Mouse (Mus musculus) layer of hippocampus, adult 2 months (tissue): ENCODE measurements around the gene Smurf1. TPM values are rescaled to one million over a fixed set of nuclear protein-coding genes. Genes with fewer than 3 reads are reported as not detected.

Source experiments
- DNase-seq, 2 experiments: peaks; one replicate each; pipeline ENCODE4 v3.0.0; 2022; ENCODE audit warnings: low spot score in 2 of 2
- H3K27ac ChIP-seq: fragments of 200-600 bp; 2 replicates; pipeline ENCODE4 v1.8.1; 2022
- H3K4me3 ChIP-seq: fragments of 200-600 bp; 2 replicates; pipeline ENCODE4 v1.8.1; 2022; ENCODE audit warnings: mild to moderate bottlenecking
- CTCF ChIP-seq: fragments of 200-600 bp; conservative IDR thresholded peaks from 2 replicates; pipeline ENCODE4 v1.8.1; 2022; ENCODE audit warnings: antibody characterized with exemption, mild to moderate bottlenecking, moderate library complexity
- total RNA-seq, 2 experiments: library from RNA; stranded (reverse); gene quantifications; 2 replicates each; pipeline ENCODE4 v1.2.3; 2021

The Smurf1 gene
- total RNA-seq, 2 experiments from 2014 or later = 29.2 to 30.5 TPM

DNA sequence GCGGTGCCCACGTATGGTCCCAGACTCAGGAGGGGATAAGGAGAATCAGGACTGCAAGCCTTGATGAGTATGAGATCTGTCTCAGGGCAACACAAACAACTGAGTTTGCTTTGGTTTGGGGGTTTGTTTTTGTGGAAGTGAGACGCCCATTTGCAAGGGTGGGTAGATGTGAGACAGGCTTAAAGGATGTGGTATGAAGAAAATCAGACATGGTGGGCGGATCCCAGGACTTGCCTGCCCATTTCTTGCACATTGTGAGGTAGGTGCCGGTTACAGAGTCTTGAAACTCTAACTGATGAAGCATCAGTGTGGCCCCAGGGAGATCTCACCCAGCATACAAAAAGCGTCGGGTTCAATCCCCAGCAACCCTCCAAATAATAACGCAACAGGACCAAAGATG lies 45.9 kb downstream of the Smurf1 start:
- no peak for DNase-seq
- Histone ChIP-seq H3K27ac (peak overlapping the region; percentile 36; the same call in 1 of the 2 replicates), H3K4me3 (no peak overlapping the region)
- no peak for TF ChIP-seq CTCF

DNA sequence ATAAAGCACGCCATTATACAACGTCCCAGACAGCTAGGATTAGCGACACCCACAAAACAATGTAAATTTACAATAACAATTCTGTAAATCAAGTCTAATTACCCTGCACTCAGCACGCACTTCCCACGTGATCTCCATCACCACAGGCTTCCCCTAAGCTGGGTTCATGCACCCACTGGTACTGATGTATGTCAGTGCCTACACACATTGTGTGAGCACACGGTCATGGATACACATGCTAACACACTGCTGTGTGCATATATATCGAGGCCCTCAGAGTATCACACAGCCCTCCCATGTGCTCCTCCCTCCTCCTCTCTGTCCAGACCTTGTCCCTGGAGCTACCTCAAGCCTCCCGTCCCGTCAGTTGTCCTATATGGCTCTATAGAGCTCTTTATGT lies 46.5 kb downstream of the Smurf1 start:
- Histone ChIP-seq H3K4me3 (no peak overlapping the region), H3K27ac (peak overlapping the region; percentile 36; the same call in 1 of the 2 replicates)
- no peak for DNase-seq
- no peak for TF ChIP-seq CTCF

GRCm38 (mm10) chr5:144918204-144918603 lies 47.4 kb downstream of the Smurf1 start:
- no peak for DNase-seq
- no peak overlapping the region for H3K4me3 ChIP-seq
- no peak overlapping the region for H3K27ac ChIP-seq
- TF ChIP-seq CTCF = no peak

DNA sequence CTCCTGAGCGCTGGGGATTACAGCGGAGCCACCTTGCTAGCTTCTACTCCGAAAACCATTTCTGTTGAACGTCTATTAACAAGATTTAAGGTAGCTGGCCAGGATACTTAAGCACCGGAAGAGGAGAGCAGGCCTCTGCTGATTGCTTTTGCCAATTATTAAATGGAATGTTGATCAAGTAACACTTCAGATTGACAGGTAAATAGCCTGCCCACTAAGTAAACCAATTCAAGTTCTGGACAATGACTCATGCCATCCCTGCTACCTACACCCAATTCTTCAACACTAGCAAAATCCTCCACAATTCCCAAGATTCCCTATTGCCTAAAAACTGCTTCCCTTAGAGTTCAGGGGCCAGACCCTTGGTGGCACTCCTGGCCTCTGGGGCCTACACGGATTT lies 48.5 kb downstream of the Smurf1 start:
- no peak for DNase-seq
- no peak overlapping the region for H3K27ac ChIP-seq
- H3K4me3 ChIP-seq = no peak overlapping the region
- no peak for TF ChIP-seq CTCF

DNA sequence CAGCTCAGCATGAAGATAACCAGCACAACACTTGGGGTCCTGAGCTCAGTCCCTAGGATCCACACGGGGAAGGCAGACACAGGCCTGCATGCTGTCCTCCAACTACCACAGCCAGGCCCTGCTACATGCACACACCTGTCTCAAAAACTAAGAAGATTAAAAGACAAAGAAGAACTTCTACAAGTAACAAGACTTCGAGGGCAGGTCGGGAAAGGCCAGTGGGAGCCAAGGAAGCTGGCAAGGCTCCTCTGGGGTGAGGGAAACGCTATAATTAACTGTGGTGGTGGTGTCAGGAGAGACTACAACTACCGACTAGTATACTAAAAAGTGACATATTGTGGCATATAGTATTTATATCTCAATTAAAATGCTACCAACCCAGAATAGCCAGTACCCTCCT lies 49.8 kb downstream of the Smurf1 start:
- Histone ChIP-seq H3K27ac (peak overlapping the region; percentile 81; the same call in 1 of the 2 replicates), H3K4me3 (no peak overlapping the region)
- no peak for DNase-seq
- TF ChIP-seq CTCF = no peak

GRCm38 (mm10) chr5:144914433-144914906 lies 51.2 kb downstream of the Smurf1 start:
- Histone ChIP-seq H3K4me3 (no peak overlapping the region; the same call in 1 of the 2 replicates), H3K27ac (peak overlapping the region; percentile 81)
- peak; percentile 30 to 51 for DNase-seq
- no peak for TF ChIP-seq CTCF

GRCm38 (mm10) chr5:144913923-144914322 lies 51.7 kb downstream of the Smurf1 start:
- no peak for DNase-seq
- TF ChIP-seq CTCF = no peak
- H3K4me3 ChIP-seq = peak overlapping the region; percentile 6
- peak overlapping the region; percentile 81 for H3K27ac ChIP-seq

DNA sequence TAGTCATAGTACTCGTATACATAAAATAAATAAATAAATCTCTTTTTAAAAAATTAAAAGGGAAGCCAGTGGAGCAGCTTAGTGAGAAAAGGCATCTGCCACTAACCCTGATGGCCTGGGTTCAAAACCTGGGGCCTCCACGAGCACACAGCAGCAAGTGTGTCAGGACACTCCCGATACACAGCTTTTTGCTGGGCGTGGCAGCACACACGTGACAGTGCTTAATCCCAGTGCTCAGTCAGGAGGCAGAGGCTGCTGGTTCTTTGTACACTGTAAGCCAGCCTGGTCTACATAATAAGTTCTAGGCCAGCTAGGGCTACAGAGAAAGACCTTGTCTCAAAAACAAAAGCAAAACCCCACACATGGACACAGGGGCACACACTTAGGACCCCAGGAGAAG lies 52.3 kb downstream of the Smurf1 start:
- Histone ChIP-seq H3K27ac (peak overlapping the region; percentile 81), H3K4me3 (no peak overlapping the region)
- DNase-seq = no peak
- TF ChIP-seq CTCF = no peak

GRCm38 (mm10) chr5:144912519-144913310 lies 52.9 kb downstream of the Smurf1 start:
- no peak for DNase-seq
- H3K4me3 ChIP-seq = no peak overlapping the region
- peak overlapping the region; percentile 18; the same call in 1 of the 2 replicates for H3K27ac ChIP-seq
- TF ChIP-seq CTCF = no peak

- Histone ChIP-seq H3K4me3 (no peak overlapping the region), H3K27ac (no peak overlapping the region)
- TF ChIP-seq CTCF = no peak
- DNase-seq = no peak
These were observed 56.1 kb downstream of the Smurf1 start for GRCm38 (mm10) chr5:144909521-144909920.

DNA sequence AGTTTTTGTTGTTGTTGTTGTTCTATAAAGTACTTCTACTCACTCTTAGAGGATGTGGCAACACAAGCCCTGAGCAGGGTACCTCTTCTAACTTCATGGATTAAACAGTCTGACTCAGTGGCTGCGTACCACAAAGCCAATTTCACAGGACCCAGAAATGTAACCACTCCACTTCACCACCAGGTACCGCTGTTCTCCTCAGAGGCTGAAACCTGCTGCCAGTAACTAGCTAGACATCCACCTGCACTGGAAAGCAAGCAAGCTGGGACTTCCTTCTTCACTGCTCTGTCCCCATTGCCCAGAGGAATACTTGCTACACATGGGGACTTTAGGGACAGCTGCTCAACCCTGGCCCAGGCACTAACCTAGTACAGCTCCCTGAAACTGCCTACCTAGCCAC lies 58.1 kb downstream of the Smurf1 start:
- peak; percentile 69 for TF ChIP-seq CTCF
- no peak overlapping the region for H3K4me3 ChIP-seq
- no peak overlapping the region for H3K27ac ChIP-seq
- no peak for DNase-seq

DNA sequence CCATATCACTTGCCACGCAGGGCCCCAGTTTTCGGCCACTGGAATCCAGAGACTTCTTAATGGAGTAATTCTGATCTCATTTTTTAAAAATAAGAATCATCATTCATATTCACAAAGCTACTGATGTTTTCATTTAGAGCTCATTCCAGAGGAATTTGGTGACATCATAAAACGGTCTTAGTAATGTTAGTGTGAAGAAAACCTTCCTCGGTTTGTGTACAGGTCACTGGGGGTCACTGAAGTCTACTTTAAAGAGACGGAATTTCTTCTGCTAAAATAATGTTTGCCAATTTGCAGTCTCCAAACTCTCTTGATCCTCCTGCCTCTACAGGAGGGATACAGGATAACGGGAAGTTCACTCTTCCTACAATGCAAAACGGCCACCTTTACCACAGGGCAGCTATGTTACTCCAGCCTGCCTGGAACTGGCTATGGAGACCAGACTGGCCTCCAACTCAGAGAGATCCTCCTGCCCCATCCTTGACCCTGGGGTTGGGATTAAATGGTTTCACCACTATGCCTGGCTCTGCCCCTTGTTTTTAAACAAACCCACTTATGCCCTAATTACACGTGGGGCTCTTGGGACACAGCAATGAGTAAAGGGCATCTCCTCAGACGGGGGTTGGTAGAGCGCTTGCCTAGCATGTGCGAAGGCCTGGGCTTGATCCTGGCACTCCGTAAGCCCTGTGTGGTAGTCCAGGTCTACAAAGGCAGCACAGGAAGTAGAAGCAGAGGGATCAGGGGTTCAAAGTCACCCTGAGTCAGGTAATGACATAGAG lies 61.1 kb downstream of the Smurf1 start:
- Histone ChIP-seq H3K27ac (no peak overlapping the region), H3K4me3 (no peak overlapping the region)
- DNase-seq = no peak
- TF ChIP-seq CTCF = no peak

DNA sequence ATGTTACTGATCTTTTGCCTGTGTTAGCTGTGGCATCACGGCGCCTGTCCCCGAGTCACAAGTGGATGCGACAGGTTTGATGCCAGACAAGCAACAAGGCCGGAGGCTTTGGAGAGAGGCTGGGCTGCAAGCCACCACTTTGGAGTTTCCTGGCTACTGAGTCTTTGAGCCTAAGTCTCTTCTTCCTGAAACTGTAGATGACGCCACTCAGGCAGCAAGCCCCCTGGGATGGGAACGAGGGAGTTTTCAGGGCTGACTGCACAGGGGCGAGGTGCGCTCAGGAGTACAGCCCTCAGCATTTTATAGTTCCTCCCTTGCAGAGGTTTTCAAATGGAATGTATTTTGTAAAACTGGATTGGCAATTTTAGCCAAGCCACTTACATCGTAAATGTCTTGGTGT lies 63.9 kb downstream of the Smurf1 start:
- TF ChIP-seq CTCF = no peak
- H3K27ac ChIP-seq = no peak overlapping the region
- H3K4me3 ChIP-seq = no peak overlapping the region
- DNase-seq = no peak
